Mouse (Mus musculus) MEL (cell line): Measurements from ENCODE around the gene Rhbdl2. TPM values are rescaled to one million over a fixed set of nuclear protein-coding genes. Genes with fewer than 3 reads are reported as not detected.

ENCODE experiments used
- polyA plus RNA-seq, 2 experiments: library from polyadenylated mRNA; stranded (reverse) in 1 of 2; unstranded in 1 of 2; fragments of >175 nt in 1 of 2; fragments of >200 nt in 1 of 2; gene quantifications; 2 replicates each; pipeline versions ENCODE4 v1.2.1 to v1.2.4; 2012; ENCODE audit warnings: low replicate concordance in 2 of 2, low read depth in 1 of 2; ENCODE audit not compliant: insufficient read length in 2 of 2, insufficient read depth in 1 of 2, missing spikeins in 1 of 2
- total RNA-seq: library from RNA; depleted of rRNA; stranded (reverse); fragments of 300-350 nt; gene quantifications from 2 replicates; pipeline ENCODE4 v1.2.3, GENCODE M21; 2012; rRNA removed

The Rhbdl2 gene
- total and polyA plus RNA-seq, 3 experiments, result not detected

Other genes with a start within 250 kb of the Rhbdl2 start
- 60.8 and 64.6 TPM in 2 replicates for gene Macf1, start 103.5 kb upstream of the Rhbdl2 start, total RNA-seq
- 10 to 100 TPM; 18.5 to 71.4 TPM for gene Macf1, start 103.5 kb upstream of the Rhbdl2 start, polyA plus RNA-seq
- 230 and 252 TPM in 2 replicates for gene Ndufs5, start 69.7 kb upstream of the Rhbdl2 start, total RNA-seq
- 100 to 1,000 TPM in 1 of 2 experiments, not detected in 1; 155 TPM for gene Ndufs5, start 69.7 kb upstream of the Rhbdl2 start, polyA plus RNA-seq
- gene Akirin1, start 37.5 kb upstream of the Rhbdl2 start, total RNA-seq, result 52.9 and 53.3 TPM in 2 replicates
- 10 to 100 TPM in 1 of 2 experiments, not detected in 1; 46.3 TPM for gene Akirin1, start 37.5 kb upstream of the Rhbdl2 start, polyA plus RNA-seq
- not detected in 2 replicates for gene 4933427I04Rik, start 71.8 kb downstream of the Rhbdl2 start, total RNA-seq
- not detected for gene 4933427I04Rik, start 71.8 kb downstream of the Rhbdl2 start, polyA plus RNA-seq
- 50.6 and 54.2 TPM in 2 replicates for gene Mycbp, start 117.0 kb downstream of the Rhbdl2 start, total RNA-seq
- 10 to 100 TPM in 1 of 2 experiments, not detected in 1; 86.6 TPM for gene Mycbp, start 117.0 kb downstream of the Rhbdl2 start, polyA plus RNA-seq
- gene Rragc, start 129.6 kb downstream of the Rhbdl2 start, total RNA-seq, result 19.5 and 21.0 TPM in 2 replicates
- gene Rragc, start 129.6 kb downstream of the Rhbdl2 start, polyA plus RNA-seq, result 10 to 100 TPM in 1 of 2 experiments, not detected in 1; 36.6 TPM
- gene 4930535I16Rik, start 130.1 kb downstream of the Rhbdl2 start, total RNA-seq, result 1.3 and 2.1 TPM in 2 replicates
- gene 4930535I16Rik, start 130.1 kb downstream of the Rhbdl2 start, polyA plus RNA-seq, result not detected